Mouse (Mus musculus) hindbrain, embryonic 13.5 days (tissue): ENCODE results near the gene Rhoq. TPM values are rescaled to one million over a fixed set of nuclear protein-coding genes. Genes with fewer than 3 reads are reported as not detected.

Experiments used
- ATAC-seq: fragments of 200-750 bp; cut with Nextera tagmentation; 2 replicates; pipeline ENCODE4 v1.8.0; 2017; ENCODE audit warnings: moderate TSS enrichment; ENCODE audit not compliant: low FRiP score
- H3K27ac ChIP-seq: fragments of 300-500 bp; sonication (generic); 2 replicates; pipeline ENCODE4 v1.5.1; 2015; ENCODE audit warnings: inconsistent platforms, mild to moderate bottlenecking, moderate library complexity
- H3K27me3 ChIP-seq: fragments of 300-500 bp; sonication (generic); 2 replicates; pipeline ENCODE4 v1.6.1; 2015; ENCODE audit warnings: mild to moderate bottlenecking, inconsistent platforms
- H3K36me3 ChIP-seq: fragments of 300-500 bp; sonication (generic); 2 replicates; pipeline ENCODE4 v1.6.1; 2015; ENCODE audit warnings: mild to moderate bottlenecking, inconsistent platforms
- H3K4me1 ChIP-seq: fragments of 300-500 bp; sonication (generic); replicated peaks from 2 replicates; pipeline ENCODE4 v1.6.1; 2015; ENCODE audit warnings: inconsistent platforms
- H3K4me2 ChIP-seq: fragments of 300-500 bp; sonication (generic); 2 replicates; pipeline ENCODE4 v1.6.1; 2015; ENCODE audit warnings: inconsistent platforms, mild to moderate bottlenecking, moderate library complexity
- H3K4me3 ChIP-seq: fragments of 300-500 bp; sonication (generic); 2 replicates; pipeline ENCODE4 v1.5.1; 2015; ENCODE audit warnings: mild to moderate bottlenecking, inconsistent platforms
- H3K9ac ChIP-seq: fragments of 300-500 bp; sonication (generic); 2 replicates; pipeline ENCODE4 v1.6.1; 2015; ENCODE audit warnings: mild to moderate bottlenecking, inconsistent platforms
- H3K9me3 ChIP-seq: fragments of 300-500 bp; sonication (generic); 2 replicates; pipeline ENCODE4 v1.6.1; 2016; ENCODE audit warnings: inconsistent platforms
- WGBS: fragments of 180-500 bp; shearing (Covaris S2); methylation state at CpG from one replicate; pipeline ENCODE4 v1.1.7; 2015; 5-methylcytosine and 5-hydroxymethylcytosine counted together
- polyA plus RNA-seq: library from polyadenylated mRNA; unstranded; fragments of >200 nt; fragmentation: Nextera tagmentation; extraction: Ambion mirVana; gene quantifications from 2 replicates; pipeline ENCODE4 v1.2.1, GENCODE M21; 2015

The Rhoq gene
- polyA plus RNA-seq, 1 experiment from 2014 or later = 6.9 TPM

GRCm38 (mm10) chr17:86938683-86939082, 24.2 kb upstream of the Rhoq start:
- Histone ChIP-seq H3K4me2 (no peak overlapping the region), H3K4me1 (peaks cover 16% of the 10 kb centered on the region), H3K9ac (no peak overlapping the region), H3K27me3 (peaks cover 15% of the 10 kb centered on the region), H3K9me3 (no peaks in the 10 kb centered on the region), H3K4me3 (no peak overlapping the region), H3K27ac (no peak overlapping the region), H3K36me3 (no peaks in the 10 kb centered on the region)
- ATAC-seq = no peak
- WGBS = 53% methylated on average over 7 of the region's 7 CpGs

- no peak overlapping the region for H3K27ac ChIP-seq
- no peak for ATAC-seq
- no peak overlapping the region for H3K4me3 ChIP-seq
- H3K27me3 ChIP-seq = peaks cover 5% of the 10 kb centered on the region; the same call in 1 of the 2 replicates
- no peak overlapping the region for H3K9ac ChIP-seq
- WGBS = 76% methylated on average over 6 of the region's 6 CpGs
- no peaks in the 10 kb centered on the region for H3K36me3 ChIP-seq
- H3K4me1 ChIP-seq = peaks cover 13% of the 10 kb centered on the region
- H3K9me3 ChIP-seq = no peaks in the 10 kb centered on the region
- H3K4me2 ChIP-seq = no peak overlapping the region
Measured at GRCm38 (mm10) chr17:86942112-86942511, 20.8 kb upstream of the Rhoq start.

- Histone ChIP-seq H3K4me3 (no peak overlapping the region), H3K27ac (no peak overlapping the region), H3K36me3 (no peaks in the 10 kb centered on the region), H3K4me1 (peaks cover 6% of the 10 kb centered on the region), H3K4me2 (no peak overlapping the region), H3K9ac (no peak overlapping the region), H3K27me3 (peaks cover 5% of the 10 kb centered on the region; the same call in 1 of the 2 replicates), H3K9me3 (no peaks in the 10 kb centered on the region)
- ATAC-seq = no peak
- 92% methylated on average over 6 of the region's 6 CpGs for WGBS
Measured at GRCm38 (mm10) chr17:86943158-86943557, 19.7 kb upstream of the Rhoq start.

- H3K36me3 ChIP-seq = no peaks in the 10 kb centered on the region
- peaks cover 10% of the 10 kb centered on the region for H3K4me1 ChIP-seq
- no peak overlapping the region for H3K9ac ChIP-seq
- ATAC-seq = no peak
- H3K27me3 ChIP-seq = peaks cover 9% of the 10 kb centered on the region; the same call in 1 of the 2 replicates
- WGBS = 60% methylated on average over 4 of the region's 4 CpGs
- no peak overlapping the region for H3K4me3 ChIP-seq
- H3K9me3 ChIP-seq = no peaks in the 10 kb centered on the region
- H3K4me2 ChIP-seq = no peak overlapping the region
- H3K27ac ChIP-seq = no peak overlapping the region
Measured at GRCm38 (mm10) chr17:86946078-86946477, 16.8 kb upstream of the Rhoq start.

GRCm38 (mm10) chr17:86947840-86948796, 14.8 kb upstream of the Rhoq start, which contains the start of gene Atp6v1e2:
TSS of gene Atp6v1e2 (minus strand) at chr17:86947897.
- Histone ChIP-seq H3K4me1 (peaks cover 10% of the 10 kb centered on the region), H3K27ac (peak within 1 kb of the TSS; percentile 8; the same call in 1 of the 2 replicates), H3K27me3 (peaks cover 3% of the 10 kb centered on the region; the same call in 1 of the 2 replicates), H3K4me3 (no peak within 1 kb of the TSS), H3K9ac (no peak within 1 kb of the TSS), H3K4me2 (no peak within 1 kb of the TSS), H3K9me3 (no peaks in the 10 kb centered on the region), H3K36me3 (no peaks in the 10 kb centered on the region)
- ATAC-seq = peak; percentile 65; the same call in 1 of the 2 replicates
- 61% methylated on average over 28 of the region's 28 CpGs for WGBS

GRCm38 (mm10) chr17:86948801-86949200, 14.1 kb upstream of the Rhoq start:
- Histone ChIP-seq H3K27me3 (peaks cover 3% of the 10 kb centered on the region; the same call in 1 of the 2 replicates), H3K9me3 (no peaks in the 10 kb centered on the region), H3K36me3 (no peaks in the 10 kb centered on the region), H3K4me1 (peaks cover 10% of the 10 kb centered on the region), H3K4me2 (no peak overlapping the region), H3K9ac (no peak overlapping the region), H3K4me3 (no peak overlapping the region), H3K27ac (no peak overlapping the region)
- WGBS = 82% methylated on average over 6 of the region's 6 CpGs
- ATAC-seq = no peak

GRCm38 (mm10) chr17:86957239-86957638, 5.6 kb upstream of the Rhoq start:
- no peaks in the 10 kb centered on the region for H3K36me3 ChIP-seq
- WGBS = 92% methylated on average over 5 of the region's 5 CpGs
- H3K27me3 ChIP-seq = no peaks in the 10 kb centered on the region
- H3K9me3 ChIP-seq = no peaks in the 10 kb centered on the region
- H3K4me1 ChIP-seq = peaks cover 18% of the 10 kb centered on the region
- no peak overlapping the region for H3K9ac ChIP-seq
- H3K27ac ChIP-seq = no peak overlapping the region
- H3K4me2 ChIP-seq = no peak overlapping the region
- H3K4me3 ChIP-seq = no peak overlapping the region
- ATAC-seq = no peak

GRCm38 (mm10) chr17:86957968-86958367, 4.9 kb upstream of the Rhoq start:
- Histone ChIP-seq H3K9ac (no peak overlapping the region), H3K27me3 (no peaks in the 10 kb centered on the region), H3K9me3 (no peaks in the 10 kb centered on the region), H3K36me3 (no peaks in the 10 kb centered on the region), H3K4me1 (peaks cover 18% of the 10 kb centered on the region), H3K4me3 (no peak overlapping the region), H3K4me2 (no peak overlapping the region), H3K27ac (no peak overlapping the region)
- 92% methylated on average over 14 of the region's 14 CpGs for WGBS
- no peak for ATAC-seq

- WGBS = 64% methylated on average over 8 of the region's 8 CpGs
- H3K4me3 ChIP-seq = no peak overlapping the region
- no peak for ATAC-seq
- H3K9ac ChIP-seq = 0 out of 2 replicates have a peak overlapping the region, but pooled peaks have one; percentile 90
- no peaks in the 10 kb centered on the region for H3K9me3 ChIP-seq
- H3K36me3 ChIP-seq = no peaks in the 10 kb centered on the region
- H3K27ac ChIP-seq = no peak overlapping the region
- peaks cover 48% of the 10 kb centered on the region for H3K4me1 ChIP-seq
- peak overlapping the region; percentile 81; the same call in 1 of the 2 replicates for H3K4me2 ChIP-seq
- H3K27me3 ChIP-seq = no peaks in the 10 kb centered on the region
Measured at GRCm38 (mm10) chr17:86961301-86961841, 1.5 kb upstream of the Rhoq start.

GRCm38 (mm10) chr17:86962297-86962893, 487 bp upstream of the Rhoq start:
- peak overlapping the region; percentile 88 for H3K27ac ChIP-seq
- H3K27me3 ChIP-seq = no peaks in the 10 kb centered on the region
- peak; percentile 61 for ATAC-seq
- no peaks in the 10 kb centered on the region for H3K36me3 ChIP-seq
- peak overlapping the region; percentile 81 for H3K4me2 ChIP-seq
- no peaks in the 10 kb centered on the region for H3K9me3 ChIP-seq
- peaks cover 49% of the 10 kb centered on the region for H3K4me1 ChIP-seq
- H3K9ac ChIP-seq = peak overlapping the region; percentile 90
- under 1% methylated on average over 24 of the region's 24 CpGs for WGBS
- H3K4me3 ChIP-seq = peak overlapping the region; percentile 84

GRCm38 (mm10) chr17:86963586-86963902, 662 bp downstream of the Rhoq start:
- ATAC-seq = no peak; the same call in 1 of the 2 replicates
- WGBS = 2% methylated on average over 25 of the region's 26 CpGs
- H3K4me3 ChIP-seq = peak overlapping the region; percentile 84
- H3K4me2 ChIP-seq = peak overlapping the region; percentile 81
- no peaks in the 10 kb centered on the region for H3K36me3 ChIP-seq
- H3K27ac ChIP-seq = peak overlapping the region; percentile 88
- no peaks in the 10 kb centered on the region for H3K27me3 ChIP-seq
- no peaks in the 10 kb centered on the region for H3K9me3 ChIP-seq
- H3K9ac ChIP-seq = peak overlapping the region; percentile 90
- peaks cover 61% of the 10 kb centered on the region for H3K4me1 ChIP-seq

GRCm38 (mm10) chr17:86964041-86964440, 1.2 kb downstream of the Rhoq start:
- peak overlapping the region; percentile 84 for H3K4me3 ChIP-seq
- peak overlapping the region; percentile 90 for H3K9ac ChIP-seq
- no peaks in the 10 kb centered on the region for H3K9me3 ChIP-seq
- peaks cover 65% of the 10 kb centered on the region for H3K4me1 ChIP-seq
- no peaks in the 10 kb centered on the region for H3K36me3 ChIP-seq
- WGBS = 0% methylated on average over 6 of the region's 6 CpGs
- peak overlapping the region; percentile 88 for H3K27ac ChIP-seq
- ATAC-seq = 0 out of 2 replicates have a peak, but pooled peaks have one; percentile 1
- H3K27me3 ChIP-seq = no peaks in the 10 kb centered on the region
- peak overlapping the region; percentile 81 for H3K4me2 ChIP-seq
